Mouse (Mus musculus): ENCODE data around the gene Klhl18.

- TF ChIP-seq GATA1 (IDR thresholded peaks at IDR 0.05; ENCODE audit: low read length) (no peak), TAL1 (IDR thresholded peaks at IDR 0.05; ENCODE audit: low read length) (no peak)
Observed at GRCm38 (mm10) chr9:110462321-110462720, 14.2 kb downstream of the Klhl18 start.
